Mouse (Mus musculus): ENCODE measurements at regions not wholly inside any gene's neighbourhood (a gene's known extent, or its start where the extent isn't known, plus 50 kb on each side); places are given as distances from the start of the nearest gene placed in this dataset.
"Not testable (repeated sequence)": the region's sequence is repeated elsewhere in the genome, so short reads cannot be mapped to it uniquely, and the experiment has no call there.

- ATAC-seq (no peak), DNase-seq (peak; percentile 48)
- H3K27ac ChIP-seq (ENCODE audit: low read depth), result no peak overlapping the region
- H3K4me3 ChIP-seq (ENCODE audit: low read depth, low read length), result no peak overlapping the region
- no peaks in the 10 kb centered on the region for H3K27me3 ChIP-seq (ENCODE audit: insufficient read depth, low read length)
- no peak overlapping the region for H3K9ac ChIP-seq (replicated peaks)
- no peak overlapping the region for H3K4me2 ChIP-seq (ENCODE audit: low read depth, low read length)
- 43% methylated on average over 3 of the region's 3 CpGs for WGBS (ENCODE audit: insufficient replicate concordance)
- no peaks in the 10 kb centered on the region for H3K36me3 ChIP-seq (replicated peaks; ENCODE audit: insufficient read depth, low read length)
- H3K4me1 ChIP-seq (ENCODE audit: insufficient read depth), result no peaks in the 10 kb centered on the region
- TF ChIP-seq EP300 (IDR thresholded peaks at IDR 0.05; ENCODE audit: low read depth) (no peak), CTCF (IDR thresholded peaks at IDR 0.05; ENCODE audit: low read depth) (peak; percentile 77)
- no peaks in the 10 kb centered on the region for H3K9me3 ChIP-seq (ENCODE audit: low read length)
These were observed 71.0 kb upstream of the Prl4a1 start for GRCm38 (mm10) chr13:27945062-27945461.

GRCm38 (mm10) chr13:27960421-27960820 lies 55.6 kb upstream of the Prl4a1 start:
- 79% methylated on average over 1 of the region's 1 CpGs for WGBS (ENCODE audit: insufficient replicate concordance)
- ATAC-seq, result not testable (repeated sequence)

GRCm38 (mm10) chr13:27962381-27962780 lies 53.6 kb upstream of the Prl4a1 start:
- H3K9me3 ChIP-seq (ENCODE audit: low read length); H3K9ac ChIP-seq (replicated peaks); H3K4me2 ChIP-seq (ENCODE audit: low read depth, low read length); H3K4me1 ChIP-seq (ENCODE audit: insufficient read depth); DNase-seq; H3K27me3 ChIP-seq (ENCODE audit: insufficient read depth, low read length); H3K4me3 ChIP-seq (ENCODE audit: low read depth, low read length); H3K27ac ChIP-seq (ENCODE audit: low read depth); ATAC-seq; H3K36me3 ChIP-seq (replicated peaks; ENCODE audit: insufficient read depth, low read length): not testable (repeated sequence)
- WGBS (ENCODE audit: insufficient replicate concordance), result 57% methylated on average over 2 of the region's 2 CpGs

More at GRCm38 (mm10) chr13:27960421-27960820, 55.6 kb upstream of the Prl4a1 start:
- H3K27ac ChIP-seq (ENCODE audit: low read depth); H3K36me3 ChIP-seq (replicated peaks; ENCODE audit: insufficient read depth, low read length); H3K27me3 ChIP-seq (ENCODE audit: insufficient read depth, low read length); H3K9me3 ChIP-seq (ENCODE audit: low read length); H3K4me2 ChIP-seq (ENCODE audit: low read depth, low read length); H3K4me3 ChIP-seq (ENCODE audit: low read depth, low read length); H3K9ac ChIP-seq (replicated peaks); DNase-seq; H3K4me1 ChIP-seq (ENCODE audit: insufficient read depth): not testable (repeated sequence)

GRCm38 (mm10) chr13:27966021-27966420 lies 50.0 kb upstream of the Prl4a1 start:
- H3K9me3 ChIP-seq (ENCODE audit: low read length); ATAC-seq: not testable (repeated sequence)

More at GRCm38 (mm10) chr13:27966021-27966420, 50.0 kb upstream of the Prl4a1 start:
- H3K4me3 ChIP-seq (ENCODE audit: low read depth, low read length); H3K4me2 ChIP-seq (ENCODE audit: low read depth, low read length); H3K4me1 ChIP-seq (ENCODE audit: insufficient read depth); DNase-seq; H3K36me3 ChIP-seq (replicated peaks; ENCODE audit: insufficient read depth, low read length); H3K9ac ChIP-seq (replicated peaks); H3K27ac ChIP-seq (ENCODE audit: low read depth); H3K27me3 ChIP-seq (ENCODE audit: insufficient read depth, low read length): not testable (repeated sequence)
- 87% methylated on average over 2 of the region's 2 CpGs for WGBS (ENCODE audit: insufficient replicate concordance)
